Mouse (Mus musculus) stomach, postnatal 0 days (tissue): ENCODE measurements at regions not wholly inside any gene's neighbourhood (a gene's known extent, or its start where the extent isn't known, plus 50 kb on each side); places are given as distances from the start of the nearest gene placed in this dataset.

Experiments
- CTCF ChIP-seq: IDR thresholded peaks from 2 replicates; pipeline ENCODE4 v1.5.1; 2016; ENCODE audit warnings: antibody characterized with exemption, low read depth, mild to moderate bottlenecking, moderate library complexity
- EP300 ChIP-seq: optimal IDR thresholded peaks from 2 replicates; pipeline ENCODE3; 2016; ENCODE audit warnings: antibody characterized with exemption

DNA sequence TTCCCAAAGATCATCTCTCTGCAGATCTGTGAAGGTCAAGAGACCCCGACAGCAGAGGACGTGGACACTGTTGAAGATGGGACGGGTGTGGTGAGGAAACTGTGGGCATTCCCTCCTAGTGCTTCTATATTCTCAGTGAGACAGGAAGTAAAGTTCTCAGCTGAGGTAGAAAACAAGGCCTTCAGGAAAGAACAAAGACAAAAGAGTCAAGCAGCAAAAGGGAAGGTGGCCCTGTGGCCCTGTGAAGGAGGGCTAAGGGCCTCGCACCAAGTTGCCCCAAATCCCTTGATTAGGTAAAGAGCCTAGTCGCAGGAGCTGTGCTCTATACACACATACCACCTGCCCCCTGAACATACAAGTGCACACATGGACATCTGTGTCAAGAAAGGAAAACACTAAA lies 66.8 kb upstream of the Thy1 start:
- TF ChIP-seq CTCF: no peak
- TF ChIP-seq EP300: no peak
